Comparison of ENCODE assay signal across 17 mouse cellular contexts in genomic region chr16:73964366-73964926, GRCm38 (mm10).
DNase-seq lines count a peak whose midpoint lies in the region; ATAC-seq and TF ChIP-seq lines count a peak whose summit lies in the region.
"Had no signal": no experiment of that assay in that cellular context is flagged by ENCODE, and none has a peak within 500 bp of the region (broad histone marks: within the 10 kb centered on the region; RNA-seq: fewer than 3 reads in every experiment).

No protein-coding gene starts in this region.

- 34% methylated on average over 5 of the region's 5 CpGs for WGBS in kidney, embryonic 14.5 days
- 43% methylated on average over 5 of the region's 5 CpGs for WGBS in lung, embryonic 14.5 days
- WGBS in stomach, embryonic 14.5 days, result 38% methylated on average over 5 of the region's 5 CpGs
- WGBS in stomach, postnatal 0 days, result 58% methylated on average over 5 of the region's 5 CpGs
- 29% methylated on average over 5 of the region's 5 CpGs for WGBS in limb, embryonic 11.5 days

- H3K4me1 ChIP-seq in kidney, embryonic 14.5 days (ENCODE audit: control insufficient read depth, insufficient read depth, low read length), result 0 out of 2 replicates have a peak, but pooled peaks cover 5% of the 10 kb centered on the region
- no peaks in the 10 kb centered on the region for H3K4me1 ChIP-seq in lung, embryonic 14.5 days (ENCODE audit: insufficient read depth)
- H3K4me1 ChIP-seq in stomach, embryonic 14.5 days (ENCODE audit: control insufficient read depth, insufficient read depth, low read length), result 0 out of 2 replicates have a peak, but pooled peaks cover 3% of the 10 kb centered on the region
- H3K4me1 ChIP-seq in stomach, postnatal 0 days (replicated peaks; ENCODE audit: control insufficient read depth, insufficient read depth), result no peaks in the 10 kb centered on the region
- H3K4me1 ChIP-seq in limb, embryonic 11.5 days (ENCODE audit: control insufficient read depth, insufficient read depth, low read length), result peaks cover 3% of the 10 kb centered on the region; the same call in 1 of the 2 replicates
- H3K4me1 ChIP-seq: embryonic facial prominence, embryonic 10.5 days; heart, embryonic 12.5 days; hindbrain, embryonic 10.5 days had no signal

- peak; percentile 75; the same call in 1 of the 2 replicates for ATAC-seq in kidney, embryonic 14.5 days (ENCODE audit: low FRiP score, low TSS enrichment)
- ATAC-seq in lung, embryonic 14.5 days (ENCODE audit: insufficient read depth), result peak; percentile 92
- no peak for ATAC-seq in stomach, embryonic 14.5 days (ENCODE audit: insufficient number of reproducible peaks, insufficient read depth, low FRiP score, low read depth)
- no peak for ATAC-seq in stomach, postnatal 0 days (ENCODE audit: low FRiP score, low TSS enrichment)
- ATAC-seq in limb, embryonic 11.5 days (ENCODE audit: insufficient number of reproducible peaks, low FRiP score, low TSS enrichment, low read depth), result peak; percentile 73
- ATAC-seq: forebrain, embryonic 13.5 days had no signal

- H3K9ac ChIP-seq in kidney, embryonic 14.5 days (ENCODE audit: low read depth, low read length), result no peak overlapping the region
- no peak overlapping the region for H3K9ac ChIP-seq in lung, embryonic 14.5 days
- no peak overlapping the region for H3K9ac ChIP-seq in stomach, embryonic 14.5 days (replicated peaks; ENCODE audit: low read depth, low read length)
- H3K9ac ChIP-seq in stomach, postnatal 0 days (ENCODE audit: low read length), result no peak overlapping the region
- H3K9ac ChIP-seq in limb, embryonic 11.5 days (ENCODE audit: low read length), result no peak overlapping the region
- H3K9ac ChIP-seq: forebrain, embryonic 13.5 days; heart, embryonic 12.5 days; hindbrain, embryonic 14.5 days had no signal

- H3K27me3 ChIP-seq in kidney, embryonic 14.5 days (ENCODE audit: control insufficient read depth, insufficient read depth, low read length), result no peaks in the 10 kb centered on the region
- no peaks in the 10 kb centered on the region for H3K27me3 ChIP-seq in lung, embryonic 14.5 days (ENCODE audit: insufficient read depth, low read length)
- no peaks in the 10 kb centered on the region for H3K27me3 ChIP-seq in stomach, embryonic 14.5 days (ENCODE audit: control insufficient read depth, insufficient read depth, low read length)
- no peaks in the 10 kb centered on the region for H3K27me3 ChIP-seq in stomach, postnatal 0 days (ENCODE audit: control insufficient read depth, insufficient read depth, low read length)
- no peaks in the 10 kb centered on the region for H3K27me3 ChIP-seq in limb, embryonic 11.5 days (ENCODE audit: control insufficient read depth, insufficient read depth, low read length)
- H3K27me3 ChIP-seq: forebrain, embryonic 13.5 days; heart, embryonic 12.5 days had no signal

- no peaks in the 10 kb centered on the region for H3K9me3 ChIP-seq in kidney, embryonic 14.5 days (ENCODE audit: control insufficient read depth, low read length)
- H3K9me3 ChIP-seq in lung, embryonic 14.5 days (ENCODE audit: low read depth, low read length), result no peaks in the 10 kb centered on the region
- no peaks in the 10 kb centered on the region for H3K9me3 ChIP-seq in stomach, embryonic 14.5 days (ENCODE audit: control insufficient read depth, low read depth, low read length)
- H3K9me3 ChIP-seq in stomach, postnatal 0 days (ENCODE audit: control insufficient read depth, low read length), result no peaks in the 10 kb centered on the region
- H3K9me3 ChIP-seq in limb, embryonic 11.5 days (ENCODE audit: control insufficient read depth, low read length), result no peaks in the 10 kb centered on the region
- H3K9me3 ChIP-seq: embryonic facial prominence, embryonic 10.5 days; forebrain, embryonic 13.5 days; heart, embryonic 12.5 days; hindbrain, embryonic 10.5 days had no signal

- H3K36me3 ChIP-seq in kidney, embryonic 14.5 days (ENCODE audit: control insufficient read depth, insufficient read depth, low read length), result 0 out of 2 replicates have a peak, but pooled peaks cover 2% of the 10 kb centered on the region
- no peaks in the 10 kb centered on the region for H3K36me3 ChIP-seq in lung, embryonic 14.5 days (ENCODE audit: insufficient read depth)
- no peaks in the 10 kb centered on the region for H3K36me3 ChIP-seq in stomach, embryonic 14.5 days (ENCODE audit: control insufficient read depth, insufficient read depth, low read length)
- H3K36me3 ChIP-seq in stomach, postnatal 0 days (ENCODE audit: control insufficient read depth, insufficient read depth, low read length), result no peaks in the 10 kb centered on the region
- no peaks in the 10 kb centered on the region for H3K36me3 ChIP-seq in limb, embryonic 11.5 days (ENCODE audit: control insufficient read depth, insufficient read depth, low read length)
- H3K36me3 ChIP-seq: embryonic facial prominence, embryonic 10.5 days; heart, embryonic 12.5 days; hindbrain, embryonic 10.5 days had no signal

- H3K27ac ChIP-seq in kidney, embryonic 14.5 days (ENCODE audit: low read depth, low read length), result no peak overlapping the region; the same call in 1 of the 2 replicates
- no peak overlapping the region for H3K27ac ChIP-seq in lung, embryonic 14.5 days (ENCODE audit: low read depth)
- H3K27ac ChIP-seq in stomach, embryonic 14.5 days (ENCODE audit: low read length), result peak overlapping the region; percentile 10; the same call in 1 of the 2 replicates
- no peak overlapping the region for H3K27ac ChIP-seq in stomach, postnatal 0 days (replicated peaks)
- H3K27ac ChIP-seq in limb, embryonic 11.5 days (replicated peaks; ENCODE audit: low read depth, low read length), result no peak overlapping the region
- H3K27ac ChIP-seq: embryonic facial prominence, embryonic 10.5 days; forebrain, embryonic 13.5 days; hindbrain, embryonic 10.5 days; hindbrain, embryonic 14.5 days had no signal

- DNase-seq in kidney, postnatal 25 days, result no peak
- DNase-seq in lung, embryonic 14.5 days, result peak; percentile 66
- DNase-seq in lung, postnatal 25 days (ENCODE audit: low spot score), result no peak
- no peak for DNase-seq in stomach, postnatal 0 days (ENCODE audit: low spot score)
- no peak for DNase-seq in limb, embryonic 11.5 days (ENCODE audit: low spot score)
- DNase-seq in adrenal gland, postnatal 36 days, result no peak
- DNase-seq: adrenal gland, adult 2 months; adrenal gland, postnatal 25 days; cerebellum, adult 2 months; cerebellum, postnatal 10 days had no signal

- TF ChIP-seq EP300 in stomach, postnatal 0 days (optimal IDR thresholded peaks at IDR 0.05), result no peak

- TF ChIP-seq CTCF in lung, embryonic 14.5 days (IDR thresholded peaks at IDR 0.05; ENCODE audit: low read depth), result no peak
- TF ChIP-seq CTCF in stomach, postnatal 0 days (IDR thresholded peaks at IDR 0.05; ENCODE audit: low read depth), result no peak

- H3K4me2 ChIP-seq in kidney, embryonic 14.5 days (replicated peaks; ENCODE audit: low read depth, low read length), result no peak overlapping the region
- no peak overlapping the region for H3K4me2 ChIP-seq in lung, embryonic 14.5 days
- no peak overlapping the region for H3K4me2 ChIP-seq in stomach, embryonic 14.5 days (replicated peaks; ENCODE audit: low read depth, low read length)
- no peak overlapping the region for H3K4me2 ChIP-seq in stomach, postnatal 0 days (replicated peaks; ENCODE audit: low read depth)
- H3K4me2 ChIP-seq in limb, embryonic 11.5 days (ENCODE audit: low read depth, severe bottlenecking), result no peak overlapping the region
- H3K4me2 ChIP-seq: forebrain, embryonic 13.5 days; heart, embryonic 12.5 days; hindbrain, embryonic 14.5 days had no signal

- H3K4me3 ChIP-seq in kidney, embryonic 14.5 days (ENCODE audit: low read length), result no peak overlapping the region
- no peak overlapping the region for H3K4me3 ChIP-seq in lung, embryonic 14.5 days (ENCODE audit: low read depth, low read length)
- no peak overlapping the region for H3K4me3 ChIP-seq in stomach, embryonic 14.5 days (ENCODE audit: low read depth, low read length)
- H3K4me3 ChIP-seq in stomach, postnatal 0 days (ENCODE audit: low read depth, low read length), result no peak overlapping the region
- no peak overlapping the region for H3K4me3 ChIP-seq in limb, embryonic 11.5 days (ENCODE audit: low read depth, low read length)
- H3K4me3 ChIP-seq: embryonic facial prominence, embryonic 10.5 days; forebrain, embryonic 13.5 days; heart, embryonic 12.5 days; hindbrain, embryonic 10.5 days had no signal

Comparison
In these comparisons a context has a peak if more than half of its experiments do, and no peak if none do; other contexts are left out.
1. ATAC-seq: peak in kidney, embryonic 14.5 days (single experiment), lung, embryonic 14.5 days (single experiment) and limb, embryonic 11.5 days (single experiment); none in stomach, embryonic 14.5 days (single experiment) and stomach, postnatal 0 days (single experiment).